Mouse (Mus musculus): ENCODE data around the gene Dcaf12l1.
"Not testable (repeated sequence)": the region's sequence is repeated elsewhere in the genome, so short reads cannot be mapped to it uniquely, and the experiment has no call there.

Dcaf12l1 gene

DNA sequence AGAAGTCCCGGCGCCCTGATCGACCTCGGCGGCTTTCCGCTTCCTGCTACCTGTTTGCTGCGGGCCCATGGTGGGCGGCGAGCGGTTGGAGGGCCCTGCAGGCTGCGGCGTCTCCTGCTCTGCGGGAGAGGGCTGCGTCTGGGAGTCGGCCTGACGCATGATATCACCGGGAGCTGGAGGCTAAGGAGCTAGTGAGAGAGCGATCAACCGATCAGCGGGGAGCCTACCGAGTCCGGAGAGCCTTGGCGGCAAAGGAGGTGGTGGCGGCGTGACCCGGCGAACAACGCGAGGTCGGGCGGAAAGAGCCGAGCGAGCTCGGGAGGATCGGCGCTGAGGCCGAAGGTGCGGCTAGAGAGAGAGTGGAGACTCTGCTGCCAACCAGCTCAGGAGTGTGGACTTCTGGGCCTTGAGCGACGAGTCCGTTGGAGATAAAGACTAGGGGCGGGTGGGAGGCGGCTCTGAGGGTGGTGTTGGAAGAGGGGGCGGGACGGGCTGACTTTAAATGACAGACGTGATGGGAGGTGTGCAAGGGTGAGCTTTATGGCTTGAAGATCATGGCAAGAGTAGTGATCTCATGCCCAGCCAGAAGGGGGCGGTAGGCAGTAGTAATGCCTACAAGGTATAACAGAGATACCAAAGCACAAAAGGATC is at the start of gene Dcaf12l1:
Gene Dcaf12l1, minus strand, starts transcription at position 437 of the 651 bp plus-strand sequence.
- DNase-seq (ENCODE audit: low spot score in 2 of 2), result peak; percentile 33 to 34

DNA sequence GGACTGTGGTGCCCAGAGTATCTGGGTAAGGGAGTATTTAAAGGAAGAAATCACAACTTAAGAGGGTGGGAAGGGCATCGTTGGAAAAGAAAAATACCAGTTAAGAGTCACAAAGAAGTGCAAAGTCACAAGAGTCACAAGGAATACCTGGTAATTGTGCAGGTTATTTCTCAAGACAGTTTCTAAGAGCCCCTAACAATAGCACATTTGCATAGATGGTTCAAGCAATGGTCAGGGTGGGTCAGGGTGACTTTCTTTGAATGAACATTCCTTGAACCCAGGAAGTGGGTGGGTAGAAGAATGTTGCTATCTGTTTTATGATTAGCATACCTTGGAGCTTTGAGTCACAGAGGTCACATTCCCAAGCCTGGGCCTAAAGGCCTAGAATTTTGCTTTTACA is 19.4 kb upstream of the Dcaf12l1 start:
- not testable (repeated sequence) for DNase-seq (ENCODE audit: low spot score in 2 of 2)

DNA sequence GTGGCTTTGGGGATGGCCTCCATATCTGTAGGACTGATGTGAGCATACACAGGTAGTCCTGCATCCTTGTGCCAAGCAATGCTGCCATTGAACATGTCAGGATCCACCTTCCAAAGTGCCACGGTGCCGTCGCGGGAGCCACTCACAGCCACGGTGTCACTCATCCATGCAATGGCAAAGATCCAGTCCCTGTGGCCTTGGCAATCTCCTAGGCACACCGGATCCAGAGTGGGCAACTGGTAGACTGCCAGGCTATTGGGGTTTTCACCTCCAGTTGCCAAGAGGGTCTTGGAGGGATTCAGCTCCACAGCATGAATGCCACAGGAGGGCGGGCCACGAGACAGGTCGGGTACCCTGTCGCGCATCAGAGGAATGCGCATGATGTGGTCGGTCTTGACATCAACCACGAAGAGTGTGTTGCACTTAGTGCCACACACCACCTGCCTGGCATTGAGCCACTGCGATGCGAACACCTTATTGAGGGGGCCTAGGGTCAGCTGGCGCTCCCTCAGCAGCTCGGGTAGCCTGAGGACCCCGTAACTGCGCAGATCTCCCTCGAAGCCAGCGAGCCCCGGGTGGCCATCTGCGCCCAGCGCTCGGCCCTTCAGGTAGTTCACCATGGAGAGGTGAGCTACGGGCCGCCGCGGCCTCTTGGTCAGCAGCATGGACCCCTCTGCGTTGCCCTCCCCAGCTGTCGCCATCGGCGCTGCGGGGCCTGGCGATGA is 799 bp downstream of the Dcaf12l1 start:
- peak in 1 of 2 experiments; percentile 6 for DNase-seq (ENCODE audit: low spot score in 2 of 2)
